Mouse (Mus musculus) embryonic fibroblast, embryonic 13.5 days (primary cell): Measurements from ENCODE around the gene Foxn1.

ENCODE experiments used
- CTCF ChIP-seq: IDR thresholded peaks from 2 replicates; pipeline ENCODE4 v1.5.1; 2011; ENCODE audit warnings: mild to moderate bottlenecking, control low read depth, low read length, moderate library complexity, borderline replicate concordance; ENCODE audit not compliant: insufficient read depth
- POLR2A ChIP-seq: IDR thresholded peaks from 2 replicates; pipeline ENCODE4 v1.6.1; 2011; ENCODE audit warnings: low read depth, mild to moderate bottlenecking, control low read depth, low read length, moderate library complexity

DNA sequence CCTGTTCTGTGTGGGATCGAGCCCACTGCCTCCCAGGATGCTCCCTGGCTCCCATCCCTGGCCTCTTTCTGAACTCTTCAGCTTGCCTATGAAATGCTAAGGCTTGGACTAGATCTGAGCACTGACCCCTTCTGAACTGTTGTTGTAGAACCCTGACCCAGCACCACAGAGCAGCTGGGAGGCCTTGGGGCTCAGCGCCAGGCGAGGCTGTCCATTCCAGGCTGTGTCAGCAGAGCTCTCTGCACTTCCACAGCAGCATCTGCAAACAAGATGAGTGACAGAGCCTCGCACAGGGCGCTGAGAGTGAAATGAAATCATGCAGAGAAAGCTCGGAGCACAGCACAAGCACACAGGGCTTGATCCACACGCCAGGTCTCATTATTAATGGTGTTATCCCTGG, 13.7 kb downstream of the Foxn1 start:
- TF ChIP-seq CTCF: no peak
- TF ChIP-seq POLR2A: no peak
